Mouse (Mus musculus) stomach, postnatal 0 days (tissue): ENCODE measurements at regions not wholly inside any gene's neighbourhood (a gene's known extent, or its start where the extent isn't known, plus 50 kb on each side); places are given as distances from the start of the nearest gene placed in this dataset.

Experiments used
- CTCF ChIP-seq: IDR thresholded peaks from 2 replicates; pipeline ENCODE4 v1.5.1; 2016; ENCODE audit warnings: antibody characterized with exemption, low read depth, mild to moderate bottlenecking, moderate library complexity
- EP300 ChIP-seq: optimal IDR thresholded peaks from 2 replicates; pipeline ENCODE3; 2016; ENCODE audit warnings: antibody characterized with exemption

GRCm38 (mm10) chr15:72322127-72322526 is 1512.2 kb upstream of the Gm6569 start:
- TF ChIP-seq CTCF, result no peak
- TF ChIP-seq EP300, result no peak
